Mouse (Mus musculus): ENCODE results near the gene Ppib. TPM values are rescaled to one million over a fixed set of nuclear protein-coding genes. Genes with fewer than 3 reads are reported as not detected.

Ppib gene
- polyA plus RNA-seq, 1 experiment from 2014 or later = 843 TPM

DNA sequence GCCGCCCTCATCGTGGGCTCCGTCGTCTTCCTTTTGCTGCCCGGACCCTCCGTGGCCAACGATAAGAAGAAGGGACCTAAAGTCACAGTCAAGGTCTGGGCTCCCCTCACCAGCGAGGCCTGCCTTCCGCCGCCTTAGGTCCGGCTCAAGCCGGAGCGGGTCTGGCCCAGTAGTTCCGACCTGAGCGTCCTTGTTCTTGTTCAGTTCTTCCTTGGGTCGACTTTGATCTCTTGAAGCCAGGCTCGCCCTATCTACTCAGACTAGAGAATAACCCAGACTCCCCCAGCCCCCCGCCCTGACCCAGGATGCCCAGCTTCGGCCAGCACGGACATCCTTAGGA lies 256 bp downstream of the Ppib start:
- H3K9ac ChIP-seq (ENCODE audit: low read length) = peak overlapping the region; percentile 91
- 0 out of 2 replicates have a peak, but pooled peaks cover 5% of the 10 kb centered on the region for H3K4me1 ChIP-seq (replicated peaks; ENCODE audit: control insufficient read depth, insufficient read depth)
- H3K36me3 ChIP-seq (ENCODE audit: control insufficient read depth, insufficient read depth, low read length) = peaks cover 19% of the 10 kb centered on the region
- WGBS = 0% methylated on average over 16 of the region's 20 CpGs
- peak overlapping the region; percentile 89 for H3K27ac ChIP-seq (replicated peaks)
- peak overlapping the region; percentile 78 for H3K4me3 ChIP-seq (ENCODE audit: low read depth, low read length)
- TF ChIP-seq EP300 (optimal IDR thresholded peaks at IDR 0.05) (no peak), CTCF (IDR thresholded peaks at IDR 0.05; ENCODE audit: low read depth) (no peak)
- peak; percentile 75 for ATAC-seq (ENCODE audit: low FRiP score, low TSS enrichment)
- no peaks in the 10 kb centered on the region for H3K9me3 ChIP-seq (ENCODE audit: control insufficient read depth, low read length)
- no peaks in the 10 kb centered on the region for H3K27me3 ChIP-seq (ENCODE audit: control insufficient read depth, insufficient read depth, low read length)
- peak overlapping the region; percentile 77 for H3K4me2 ChIP-seq (replicated peaks; ENCODE audit: low read depth)
- DNase-seq (ENCODE audit: low spot score) = no peak

DNA sequence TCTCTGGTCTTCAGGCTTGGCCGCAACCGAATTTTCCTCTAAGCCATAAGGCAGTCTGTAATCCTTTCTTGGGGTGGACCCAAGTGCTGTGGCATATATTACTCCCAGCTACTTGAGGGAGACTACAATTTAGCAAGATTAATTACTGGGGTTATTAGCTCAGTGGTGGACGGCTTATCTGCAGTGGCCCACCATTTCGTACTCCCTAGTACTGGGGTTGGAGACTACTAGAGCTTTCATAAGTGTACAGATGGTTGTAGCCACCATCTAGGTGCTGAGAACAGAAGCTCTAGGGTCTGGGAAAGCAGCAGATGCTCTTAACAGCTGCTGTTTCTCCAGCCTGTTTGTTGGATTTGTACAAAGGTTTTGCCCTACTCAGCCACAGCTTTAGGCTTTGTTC lies 964 bp downstream of the Ppib start:
- 7% methylated on average over 4 of the region's 4 CpGs for WGBS
- Histone ChIP-seq H3K36me3 (ENCODE audit: control insufficient read depth, insufficient read depth, low read length) (peaks cover 23% of the 10 kb centered on the region), H3K27ac (replicated peaks) (peak overlapping the region; percentile 31; the same call in 1 of the 2 replicates), H3K9me3 (ENCODE audit: control insufficient read depth, low read length) (no peaks in the 10 kb centered on the region), H3K9ac (ENCODE audit: low read length) (peak overlapping the region; percentile 91; the same call in 1 of the 2 replicates), H3K4me3 (ENCODE audit: low read depth, low read length) (peak overlapping the region; percentile 78), H3K4me2 (replicated peaks; ENCODE audit: low read depth) (peak overlapping the region; percentile 77), H3K4me1 (replicated peaks; ENCODE audit: control insufficient read depth, insufficient read depth) (0 out of 2 replicates have a peak, but pooled peaks cover 5% of the 10 kb centered on the region), H3K27me3 (ENCODE audit: control insufficient read depth, insufficient read depth, low read length) (no peaks in the 10 kb centered on the region)
- ATAC-seq (ENCODE audit: low FRiP score, low TSS enrichment) (no peak), DNase-seq (ENCODE audit: low spot score) (no peak)
- TF ChIP-seq CTCF (IDR thresholded peaks at IDR 0.05; ENCODE audit: low read depth) = no peak
- no peak for TF ChIP-seq EP300 (optimal IDR thresholded peaks at IDR 0.05)

DNA sequence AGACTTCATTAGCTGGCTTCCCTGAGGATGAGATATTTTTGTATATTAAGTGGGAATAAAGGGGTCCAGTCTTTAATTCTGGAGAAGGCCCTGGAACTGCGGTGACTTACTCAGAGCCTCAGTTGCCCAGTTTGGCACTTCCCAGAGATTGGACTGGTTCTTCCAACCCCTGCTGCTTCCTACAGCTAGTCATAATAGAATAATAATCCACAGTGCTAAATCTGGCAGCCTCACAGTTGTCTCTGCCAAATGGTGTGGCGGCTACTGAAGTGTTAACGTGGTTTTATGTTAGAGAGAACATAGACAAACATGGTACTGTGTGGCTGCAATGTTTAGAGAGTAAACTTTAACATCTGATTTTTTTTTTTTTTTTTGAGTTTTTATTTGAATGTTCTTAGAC lies 1.6 kb downstream of the Ppib start:
- peak overlapping the region; percentile 78 for H3K4me3 ChIP-seq (ENCODE audit: low read depth, low read length)

DNA sequence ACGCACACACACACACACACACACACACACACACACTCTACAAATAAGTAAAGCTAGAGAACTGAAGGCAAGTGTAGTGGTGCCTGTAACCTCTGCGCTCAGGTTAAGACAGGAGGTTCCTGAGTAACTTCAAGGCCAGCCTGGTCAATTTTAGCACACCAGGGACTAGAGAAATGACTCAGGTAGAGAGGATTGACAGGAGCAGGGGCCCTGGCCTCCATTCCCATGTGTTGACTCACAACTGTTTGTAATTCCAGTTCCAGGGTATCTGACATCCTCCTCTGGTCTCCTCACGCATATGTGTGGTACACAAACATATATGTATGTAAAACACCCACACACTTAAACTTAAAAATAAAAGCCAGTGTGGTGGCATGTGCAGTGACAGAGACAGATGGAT lies 3.4 kb downstream of the Ppib start:
- H3K36me3 ChIP-seq (ENCODE audit: control insufficient read depth, insufficient read depth, low read length) = peaks cover 32% of the 10 kb centered on the region
- ATAC-seq (ENCODE audit: low FRiP score, low TSS enrichment) = no peak
- no peak overlapping the region for H3K4me3 ChIP-seq (ENCODE audit: low read depth, low read length)
- TF ChIP-seq EP300 (optimal IDR thresholded peaks at IDR 0.05) (no peak), CTCF (IDR thresholded peaks at IDR 0.05; ENCODE audit: low read depth) (no peak)
- no peaks in the 10 kb centered on the region for H3K9me3 ChIP-seq (ENCODE audit: control insufficient read depth, low read length)
- H3K27me3 ChIP-seq (ENCODE audit: control insufficient read depth, insufficient read depth, low read length) = no peaks in the 10 kb centered on the region
- DNase-seq (ENCODE audit: low spot score) = no peak
- no peak overlapping the region for H3K27ac ChIP-seq (replicated peaks)
- H3K9ac ChIP-seq (ENCODE audit: low read length) = no peak overlapping the region
- no peak overlapping the region for H3K4me2 ChIP-seq (replicated peaks; ENCODE audit: low read depth)
- 86% methylated on average over 3 of the region's 3 CpGs for WGBS
- 0 out of 2 replicates have a peak, but pooled peaks cover 5% of the 10 kb centered on the region for H3K4me1 ChIP-seq (replicated peaks; ENCODE audit: control insufficient read depth, insufficient read depth)

More for the DNA sequence above, 1.6 kb downstream of the Ppib start:
- peak overlapping the region; percentile 77 for H3K4me2 ChIP-seq (replicated peaks; ENCODE audit: low read depth)
- no peak overlapping the region for H3K9ac ChIP-seq (ENCODE audit: low read length)
- no peak for ATAC-seq (ENCODE audit: low FRiP score, low TSS enrichment)
- H3K9me3 ChIP-seq (ENCODE audit: control insufficient read depth, low read length) = no peaks in the 10 kb centered on the region
- DNase-seq (ENCODE audit: low spot score) = no peak
- H3K27ac ChIP-seq (replicated peaks) = peak overlapping the region; percentile 31; the same call in 1 of the 2 replicates
- WGBS = 67% methylated on average over 3 of the region's 3 CpGs
- peaks cover 29% of the 10 kb centered on the region for H3K36me3 ChIP-seq (ENCODE audit: control insufficient read depth, insufficient read depth, low read length)
- no peaks in the 10 kb centered on the region for H3K27me3 ChIP-seq (ENCODE audit: control insufficient read depth, insufficient read depth, low read length)
- TF ChIP-seq CTCF (IDR thresholded peaks at IDR 0.05; ENCODE audit: low read depth) = no peak
- no peak for TF ChIP-seq EP300 (optimal IDR thresholded peaks at IDR 0.05)
- H3K4me1 ChIP-seq (replicated peaks; ENCODE audit: control insufficient read depth, insufficient read depth) = 0 out of 2 replicates have a peak, but pooled peaks cover 5% of the 10 kb centered on the region

DNA sequence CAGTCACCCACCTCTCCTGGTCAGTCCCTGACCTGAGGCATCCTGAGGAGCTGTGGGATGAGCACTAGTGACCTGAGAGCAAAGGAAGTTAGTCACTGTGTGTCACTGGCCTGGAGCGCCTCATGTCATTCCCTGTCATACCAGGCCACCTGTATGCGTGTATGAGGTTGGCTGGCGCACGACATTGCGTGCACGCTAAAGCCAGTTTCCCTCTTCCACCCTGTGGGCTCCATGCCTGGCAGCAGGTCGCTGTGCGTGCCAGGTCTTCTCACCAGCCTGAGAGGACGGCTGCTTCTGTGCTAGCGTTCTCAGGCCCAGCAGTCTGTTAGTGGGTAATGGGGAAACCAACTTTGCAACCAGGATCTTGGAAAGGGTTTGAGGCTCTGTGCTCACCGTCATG lies 4.3 kb downstream of the Ppib start:
- DNase-seq (ENCODE audit: low spot score) (no peak), ATAC-seq (ENCODE audit: low FRiP score, low TSS enrichment) (no peak)
- WGBS = 96% methylated on average over 11 of the region's 11 CpGs
- H3K27me3 ChIP-seq (ENCODE audit: control insufficient read depth, insufficient read depth, low read length) = no peaks in the 10 kb centered on the region
- peaks cover 32% of the 10 kb centered on the region for H3K36me3 ChIP-seq (ENCODE audit: control insufficient read depth, insufficient read depth, low read length)
- H3K4me3 ChIP-seq (ENCODE audit: low read depth, low read length) = no peak overlapping the region
- H3K4me2 ChIP-seq (replicated peaks; ENCODE audit: low read depth) = no peak overlapping the region
- no peaks in the 10 kb centered on the region for H3K9me3 ChIP-seq (ENCODE audit: control insufficient read depth, low read length)
- no peak overlapping the region for H3K27ac ChIP-seq (replicated peaks)
- TF ChIP-seq CTCF (IDR thresholded peaks at IDR 0.05; ENCODE audit: low read depth) (no peak), EP300 (optimal IDR thresholded peaks at IDR 0.05) (no peak)
- no peak overlapping the region for H3K9ac ChIP-seq (ENCODE audit: low read length)
- 0 out of 2 replicates have a peak, but pooled peaks cover 8% of the 10 kb centered on the region for H3K4me1 ChIP-seq (replicated peaks; ENCODE audit: control insufficient read depth, insufficient read depth)

DNA sequence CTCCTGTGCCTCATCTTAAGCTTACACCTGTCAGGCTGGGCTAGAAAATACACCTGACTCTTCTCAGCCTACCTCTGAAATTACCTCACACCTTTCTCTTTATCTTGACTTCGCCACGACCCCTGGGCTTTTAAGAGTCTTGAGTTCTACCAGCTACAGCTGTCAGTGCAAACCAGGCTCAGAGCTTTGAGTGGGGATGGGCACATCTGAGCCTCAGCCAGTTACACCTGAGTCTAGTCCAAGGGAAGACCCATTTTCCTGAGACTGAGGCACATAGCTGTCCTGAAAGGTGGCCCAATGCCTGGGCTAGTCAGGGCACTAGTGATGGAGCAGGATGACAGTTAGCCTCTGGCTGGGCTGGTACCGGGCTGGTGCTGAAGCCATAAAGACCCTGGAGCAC lies 6.8 kb downstream of the Ppib start:
- no peak overlapping the region for H3K9ac ChIP-seq (ENCODE audit: low read length)
- ATAC-seq (ENCODE audit: low FRiP score, low TSS enrichment) = no peak
- H3K4me1 ChIP-seq (replicated peaks; ENCODE audit: control insufficient read depth, insufficient read depth) = 0 out of 2 replicates have a peak, but pooled peaks cover 3% of the 10 kb centered on the region
- H3K4me3 ChIP-seq (ENCODE audit: low read depth, low read length) = no peak overlapping the region
- no peaks in the 10 kb centered on the region for H3K9me3 ChIP-seq (ENCODE audit: control insufficient read depth, low read length)
- TF ChIP-seq EP300 (optimal IDR thresholded peaks at IDR 0.05) = no peak
- no peak for TF ChIP-seq CTCF (IDR thresholded peaks at IDR 0.05; ENCODE audit: low read depth)
- H3K27me3 ChIP-seq (ENCODE audit: control insufficient read depth, insufficient read depth, low read length) = no peaks in the 10 kb centered on the region
- H3K4me2 ChIP-seq (replicated peaks; ENCODE audit: low read depth) = no peak overlapping the region
- peaks cover 32% of the 10 kb centered on the region for H3K36me3 ChIP-seq (ENCODE audit: control insufficient read depth, insufficient read depth, low read length)
- H3K27ac ChIP-seq (replicated peaks) = no peak overlapping the region
- DNase-seq (ENCODE audit: low spot score) = no peak
- 89% methylated on average over 3 of the region's 3 CpGs for WGBS

Measured in stomach, postnatal 0 days (tissue).